In the genomic region with DNA sequence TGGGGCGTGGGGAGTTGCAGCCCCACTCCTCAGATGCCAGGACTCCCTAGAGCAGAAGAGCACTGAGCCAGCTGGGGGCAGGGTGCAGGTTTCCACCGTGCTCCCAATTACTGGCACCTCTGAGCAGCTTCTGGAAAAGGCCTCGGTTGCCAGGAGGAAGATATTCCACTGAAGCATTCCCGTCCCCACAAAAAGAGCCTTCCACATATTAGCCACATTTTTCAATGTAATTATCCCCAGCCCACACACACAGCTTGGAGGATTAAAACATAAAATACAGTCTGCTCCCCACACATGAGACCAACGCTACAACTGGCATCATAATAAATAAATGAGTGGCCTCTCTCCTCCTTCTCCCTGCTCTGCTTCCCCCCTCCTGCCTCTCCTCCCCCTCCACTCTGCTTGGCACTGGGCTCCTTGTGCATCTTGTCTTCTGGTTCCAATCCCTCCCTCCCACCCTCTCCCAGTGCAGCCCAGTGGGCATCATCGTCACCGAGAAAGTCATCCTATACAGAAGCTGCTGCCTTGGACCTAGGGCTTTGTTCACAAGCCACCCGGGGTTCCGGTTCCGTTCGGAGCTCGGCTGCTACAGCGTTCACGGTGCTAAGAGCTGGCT, we compare ENCODE assay signal across 9 mouse cellular contexts.
DNase-seq lines count a peak whose midpoint lies in the region; ATAC-seq lines count a peak whose summit lies in the region.
"Had no signal": no experiment of that assay in that cellular context is flagged by ENCODE, and none has a peak within 500 bp of the region (broad histone marks: within the 10 kb centered on the region; RNA-seq: fewer than 3 reads in every experiment).

No protein-coding gene starts in this region.

- H3K9me3 ChIP-seq in embryonic facial prominence, embryonic 15.5 days (replicated peaks): no peaks in the 10 kb centered on the region
- no peaks in the 10 kb centered on the region for H3K9me3 ChIP-seq in midbrain, embryonic 15.5 days

- peak; percentile 22 to 39 for DNase-seq in cerebellum, adult 18-20 months
- no peak for DNase-seq in cerebellum, adult 9-11 months
- DNase-seq in layer of hippocampus, adult 9-11 months: peak; percentile 70
- no peak for DNase-seq in ovary, adult 18-20 months (ENCODE audit: low spot score)
- DNase-seq in adrenal gland, adult (ENCODE audit: inconsistent age in 2 of 2, low spot score in 1 of 2): no peak
- DNase-seq: thymus, adult 18-20 months had no signal

- H3K4me2 ChIP-seq in embryonic facial prominence, embryonic 15.5 days (replicated peaks): no peak overlapping the region
- peak overlapping the region; percentile 29 for H3K4me2 ChIP-seq in midbrain, embryonic 15.5 days

- H3K27me3 ChIP-seq in embryonic facial prominence, embryonic 15.5 days: 0 out of 2 replicates have a peak, but pooled peaks cover 3% of the 10 kb centered on the region
- H3K27me3 ChIP-seq in midbrain, embryonic 15.5 days (replicated peaks): no peaks in the 10 kb centered on the region

- H3K36me3 ChIP-seq in embryonic facial prominence, embryonic 15.5 days: no peaks in the 10 kb centered on the region
- no peaks in the 10 kb centered on the region for H3K36me3 ChIP-seq in midbrain, embryonic 15.5 days (replicated peaks)

- peaks cover 33% of the 10 kb centered on the region for H3K4me1 ChIP-seq in embryonic facial prominence, embryonic 15.5 days
- peaks cover 42% of the 10 kb centered on the region for H3K4me1 ChIP-seq in midbrain, embryonic 15.5 days

- WGBS in embryonic facial prominence, embryonic 15.5 days: 19% methylated on average over 14 of the region's 14 CpGs
- 13% methylated on average over 14 of the region's 14 CpGs for WGBS in midbrain, embryonic 15.5 days

- peak; percentile 61; the same call in 1 of the 2 replicates for ATAC-seq in embryonic facial prominence, embryonic 15.5 days (ENCODE audit: insufficient number of reproducible peaks, low FRiP score, low TSS enrichment, low read depth)
- ATAC-seq in midbrain, embryonic 15.5 days (replicated peaks): peak; percentile 62
- ATAC-seq in activated CD4-positive, CD25-positive, alpha-beta regulatory T cell, adult 4 months: no peak

- no peak overlapping the region for H3K4me3 ChIP-seq in embryonic facial prominence, embryonic 15.5 days (replicated peaks)
- H3K4me3 ChIP-seq in midbrain, embryonic 15.5 days: no peak overlapping the region

- H3K27ac ChIP-seq in embryonic facial prominence, embryonic 15.5 days (replicated peaks): peak overlapping the region; percentile 86
- peak overlapping the region; percentile 78 for H3K27ac ChIP-seq in midbrain, embryonic 15.5 days

- no peak overlapping the region for H3K9ac ChIP-seq in embryonic facial prominence, embryonic 15.5 days
- H3K9ac ChIP-seq in midbrain, embryonic 15.5 days: 0 out of 2 replicates have a peak overlapping the region, but pooled peaks have one; percentile 12

Comparison
In these comparisons a context has a peak if more than half of its experiments do, and no peak if none do; other contexts are left out.
1. DNase-seq: peak in cerebellum, adult 18-20 months (2 of 2) and layer of hippocampus, adult 9-11 months (single experiment); none in cerebellum, adult 9-11 months (single experiment), ovary, adult 18-20 months (single experiment) and adrenal gland, adult (0 of 2).